Mouse (Mus musculus): ENCODE measurements at regions not wholly inside any gene's neighbourhood (a gene's known extent, or its start where the extent isn't known, plus 50 kb on each side); places are given as distances from the start of the nearest gene placed in this dataset.

DNA sequence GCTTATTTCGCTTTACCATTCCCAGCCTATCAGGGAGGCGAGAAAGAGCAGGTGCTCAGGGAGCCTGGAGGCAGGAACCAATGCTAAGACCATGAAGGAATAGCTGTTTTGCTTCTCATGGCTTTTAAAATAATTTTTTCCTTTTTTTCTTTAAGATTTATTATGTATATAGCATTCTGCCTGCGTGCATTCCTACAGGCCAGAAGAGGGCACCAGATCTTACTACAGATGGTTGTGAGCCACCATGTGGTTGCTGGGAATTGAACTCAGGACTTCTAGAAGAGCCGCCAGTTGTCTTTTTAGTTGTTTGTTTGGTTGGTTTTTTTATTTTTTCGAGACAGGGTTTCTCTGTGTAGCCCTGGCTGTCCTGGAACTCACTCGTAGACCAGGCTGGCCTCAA, 113.6 kb upstream of the Armc2 start:
- DNase-seq (ENCODE audit: low spot score in 2 of 2), result no peak

- no peak for DNase-seq (ENCODE audit: low spot score in 2 of 2)
Measured at GRCm38 (mm10) chr10:42131298-42131697, 113.1 kb upstream of the Armc2 start.

- no peak for DNase-seq (ENCODE audit: low spot score in 2 of 2)
Measured at GRCm38 (mm10) chr10:42127865-42128419, 109.7 kb upstream of the Armc2 start.

GRCm38 (mm10) chr10:42126816-42127215, 108.6 kb upstream of the Armc2 start:
- no peak for DNase-seq (ENCODE audit: low spot score in 2 of 2)

DNA sequence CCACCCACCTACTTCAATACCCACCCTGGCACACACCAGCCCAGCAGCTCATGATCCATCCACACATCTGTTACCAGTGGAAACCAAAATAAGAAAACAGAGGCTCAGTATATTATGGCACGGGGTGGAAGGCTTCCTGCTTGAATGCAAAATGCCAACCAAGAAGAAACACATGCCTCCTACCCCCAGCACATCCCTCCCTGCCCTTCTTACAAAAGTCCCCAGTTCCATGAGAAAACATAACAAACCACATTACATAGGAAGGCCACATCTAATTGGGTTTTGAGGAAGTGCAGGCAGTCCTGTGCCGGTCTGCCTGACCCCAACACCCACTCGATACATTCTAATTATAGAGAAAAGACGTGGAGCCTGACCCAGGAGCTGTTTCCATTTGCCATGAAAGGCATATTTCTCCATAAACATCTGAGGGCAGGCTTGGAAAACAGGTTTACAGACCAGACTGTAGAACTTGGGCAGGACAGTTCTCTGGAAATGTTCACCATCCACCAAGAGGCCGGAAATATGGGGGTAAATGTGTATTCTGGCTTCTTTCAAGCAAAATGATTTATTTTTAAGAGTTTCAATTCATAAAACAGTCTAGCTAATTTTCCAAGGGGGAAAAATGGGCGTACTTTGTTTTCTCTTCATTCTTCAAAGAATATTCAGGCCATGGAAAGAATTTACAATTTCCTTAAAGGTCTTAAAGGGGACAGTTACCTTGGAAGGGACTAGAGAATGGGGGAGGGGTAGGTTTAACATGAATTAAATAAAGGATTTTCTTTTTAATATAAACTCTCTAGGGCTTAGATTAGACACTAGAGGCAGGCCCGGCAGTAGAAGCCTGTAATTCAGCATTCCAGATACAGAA, 104.8 kb upstream of the Armc2 start:
- no peak for DNase-seq (ENCODE audit: low spot score in 2 of 2)

DNA sequence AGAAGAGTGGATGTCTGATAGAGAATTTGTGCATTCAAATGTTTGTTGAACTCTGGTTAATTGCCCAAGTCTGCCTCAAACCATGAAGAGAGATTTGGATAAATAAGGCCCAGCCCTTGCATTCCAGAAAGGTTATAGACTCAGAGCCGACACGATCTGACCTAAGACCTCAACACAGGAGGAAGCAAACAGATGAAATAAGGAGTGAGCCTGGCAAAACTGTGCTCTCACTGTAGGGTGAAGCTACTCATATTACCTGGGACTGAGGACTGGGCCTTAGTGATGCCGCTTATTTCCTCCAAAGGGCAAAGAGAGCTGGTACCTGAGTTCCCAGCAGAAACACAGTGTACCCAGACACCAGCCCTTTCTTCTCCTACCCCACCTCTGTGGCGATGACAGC, 103.7 kb upstream of the Armc2 start:
- DNase-seq (ENCODE audit: low spot score in 2 of 2), result no peak

- no peak for DNase-seq (ENCODE audit: low spot score in 2 of 2)
Measured at GRCm38 (mm10) chr10:42119326-42119725, 101.1 kb upstream of the Armc2 start.

DNA sequence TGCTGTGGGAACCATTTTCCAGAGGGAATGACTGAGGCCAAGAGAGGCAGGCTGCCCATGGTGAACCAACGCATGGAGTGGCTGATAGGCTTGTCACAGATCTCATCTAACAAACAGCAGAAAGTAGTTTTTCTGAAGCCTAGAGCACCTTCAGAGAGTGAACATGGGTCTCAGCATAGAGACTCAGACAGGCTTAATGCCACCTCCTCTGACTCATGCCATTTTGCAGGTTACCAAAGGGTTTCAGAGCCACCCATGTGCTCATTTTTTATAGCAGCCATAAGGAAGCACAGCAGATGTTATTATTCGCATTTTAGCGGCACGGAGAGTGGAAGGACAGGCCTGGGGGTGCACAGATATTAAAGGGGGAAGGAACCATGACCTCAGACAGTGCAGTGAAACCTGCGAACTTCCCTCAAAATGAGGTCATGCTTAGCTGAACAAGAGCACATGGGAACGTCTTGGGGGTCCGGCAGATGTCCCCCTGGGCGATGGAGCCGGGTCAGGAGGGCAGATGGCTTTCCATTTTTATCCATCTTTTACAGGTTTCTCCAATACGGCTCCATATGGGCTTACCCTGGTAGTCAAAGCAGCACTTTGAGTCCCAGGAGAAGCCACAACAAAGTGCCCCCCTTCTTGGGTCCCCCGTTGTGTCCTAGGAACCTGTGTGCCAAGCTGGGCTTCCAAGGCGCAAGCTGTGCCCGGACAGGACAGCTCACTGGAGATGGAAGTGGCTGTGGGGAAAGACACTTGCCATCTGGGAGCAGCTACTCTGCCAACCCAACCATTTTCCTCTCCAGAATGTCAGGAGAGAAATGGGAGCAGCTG, 100.3 kb upstream of the Armc2 start:
- no peak for DNase-seq (ENCODE audit: low spot score in 2 of 2)

- DNase-seq (ENCODE audit: low spot score in 2 of 2), result no peak
Measured at GRCm38 (mm10) chr10:42117523-42117922, 99.3 kb upstream of the Armc2 start.

- no peak for DNase-seq (ENCODE audit: low spot score in 2 of 2)
Measured at GRCm38 (mm10) chr10:42115920-42116298, 97.7 kb upstream of the Armc2 start.

GRCm38 (mm10) chr10:42115224-42115919, 97.1 kb upstream of the Armc2 start:
- no peak for DNase-seq (ENCODE audit: low spot score in 2 of 2)

- no peak for DNase-seq (ENCODE audit: low spot score in 2 of 2)
Measured at GRCm38 (mm10) chr10:42110704-42111103, 92.5 kb upstream of the Armc2 start.

DNA sequence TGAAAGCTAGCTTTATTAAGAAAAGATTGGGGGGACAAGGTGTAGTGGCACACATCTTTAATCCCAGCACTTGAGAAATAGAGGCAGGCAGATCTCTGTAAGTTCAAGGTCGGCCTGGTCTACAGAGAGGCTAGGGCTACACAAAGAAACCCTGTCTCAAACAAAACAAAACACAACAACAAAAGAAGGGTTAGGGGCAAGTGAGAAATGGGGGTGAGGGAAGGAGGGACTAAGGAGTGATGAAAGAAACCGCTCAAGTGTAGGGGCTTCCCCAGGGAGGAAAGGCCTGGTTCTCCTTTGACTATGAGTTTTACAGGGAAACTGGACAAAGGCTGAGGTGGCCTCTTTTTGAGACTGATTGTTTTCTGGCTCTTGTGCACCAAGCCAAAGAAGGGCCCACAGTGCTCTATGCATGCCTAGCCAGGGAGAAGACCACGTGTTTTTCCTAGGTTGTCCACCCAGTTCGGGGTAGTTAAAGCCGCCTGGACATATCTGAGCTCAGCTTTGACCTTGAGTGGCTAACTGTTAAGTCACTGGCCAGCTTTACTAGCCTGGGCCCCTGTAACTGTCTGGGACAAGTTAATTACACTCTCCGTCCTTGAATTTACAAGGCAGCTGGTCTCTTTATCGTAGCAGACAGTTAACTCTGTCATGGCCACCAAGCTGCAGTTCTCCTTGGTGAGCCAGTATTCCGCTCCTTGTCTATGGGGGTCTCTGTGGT, 90.2 kb upstream of the Armc2 start:
- no peak for DNase-seq (ENCODE audit: low spot score in 2 of 2)

DNA sequence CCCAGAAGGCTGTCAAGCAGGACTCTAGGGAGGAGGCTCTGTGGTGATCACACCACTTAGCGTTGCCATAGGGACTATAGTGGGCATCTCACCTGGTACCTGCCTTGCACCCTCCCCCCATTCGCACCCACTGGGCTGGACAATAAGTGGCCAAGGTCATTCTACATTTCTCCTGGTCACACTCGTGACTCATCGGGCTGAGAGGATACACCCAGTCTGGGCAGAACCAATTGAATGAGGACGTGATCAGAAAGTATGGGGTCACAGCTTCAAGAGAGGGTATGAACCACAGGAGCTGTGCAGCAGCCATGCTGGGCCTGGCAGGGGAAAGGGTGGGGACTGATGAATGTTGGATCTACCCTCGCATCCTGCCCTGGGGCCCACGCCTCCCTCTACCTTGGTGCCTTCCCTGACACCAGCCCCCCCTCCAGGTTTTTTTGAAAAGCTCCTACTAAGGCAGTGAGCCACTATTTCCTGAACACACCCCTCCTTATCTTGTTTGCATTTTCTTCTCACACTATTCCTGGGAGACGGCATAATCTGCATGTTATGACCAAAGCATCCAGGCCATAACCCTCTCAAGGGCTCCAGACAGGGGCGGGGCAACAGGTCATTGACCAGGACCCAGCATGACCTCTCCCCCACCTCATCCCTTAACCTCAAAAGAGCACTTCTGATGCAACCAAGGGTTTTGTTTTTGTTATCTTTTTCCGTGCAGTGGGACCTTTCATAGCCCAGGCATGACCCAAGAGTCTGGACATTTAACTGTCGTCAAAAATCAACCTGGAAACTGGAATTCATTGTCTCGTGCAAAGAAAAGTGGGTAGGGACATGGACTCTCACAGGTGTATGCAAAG, 89.4 kb upstream of the Armc2 start:
- DNase-seq (ENCODE audit: low spot score in 2 of 2), result no peak

DNA sequence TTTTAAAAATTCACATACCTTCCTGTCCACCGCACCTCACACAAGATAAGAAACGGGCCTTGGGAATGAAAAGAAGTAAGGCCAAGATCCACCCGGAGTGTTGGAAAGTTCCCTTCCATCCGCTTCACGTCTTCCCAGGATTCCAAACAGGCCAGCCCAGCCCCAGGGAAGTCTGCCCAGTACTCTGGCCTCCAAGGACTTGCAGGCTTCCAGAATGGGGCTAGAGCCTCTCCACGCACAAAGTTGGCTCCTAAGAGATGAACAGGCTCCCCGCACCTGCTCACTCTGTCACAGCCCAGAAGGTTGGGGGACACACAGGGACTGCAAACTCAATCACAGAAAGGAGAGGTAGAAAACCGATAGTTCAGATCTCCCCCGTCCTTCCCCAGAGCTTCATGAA, 88.4 kb upstream of the Armc2 start:
- DNase-seq (ENCODE audit: low spot score in 2 of 2), result no peak

GRCm38 (mm10) chr10:42105083-42105482, 86.8 kb upstream of the Armc2 start:
- DNase-seq (ENCODE audit: low spot score in 2 of 2), result no peak

DNA sequence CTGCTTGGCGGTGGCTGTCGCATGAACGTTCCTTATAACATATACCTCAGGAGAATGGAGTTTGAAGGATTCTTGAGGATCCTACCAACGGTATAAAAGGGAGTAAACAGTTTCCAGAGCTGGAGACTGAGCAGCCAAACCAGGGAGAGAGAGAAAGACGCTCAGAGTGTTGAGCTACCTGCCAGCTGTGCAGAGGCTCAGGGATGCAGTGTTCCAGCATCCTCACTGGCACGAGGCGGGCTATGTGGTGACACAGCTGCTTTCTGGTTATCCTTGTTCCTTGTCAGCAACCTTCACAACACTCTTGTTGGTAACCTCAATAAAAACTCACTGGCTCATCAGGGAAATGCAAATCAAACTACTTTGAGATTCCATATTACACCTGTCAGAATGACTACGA, 84.1 kb upstream of the Armc2 start:
- no peak for DNase-seq (ENCODE audit: low spot score in 2 of 2)

DNA sequence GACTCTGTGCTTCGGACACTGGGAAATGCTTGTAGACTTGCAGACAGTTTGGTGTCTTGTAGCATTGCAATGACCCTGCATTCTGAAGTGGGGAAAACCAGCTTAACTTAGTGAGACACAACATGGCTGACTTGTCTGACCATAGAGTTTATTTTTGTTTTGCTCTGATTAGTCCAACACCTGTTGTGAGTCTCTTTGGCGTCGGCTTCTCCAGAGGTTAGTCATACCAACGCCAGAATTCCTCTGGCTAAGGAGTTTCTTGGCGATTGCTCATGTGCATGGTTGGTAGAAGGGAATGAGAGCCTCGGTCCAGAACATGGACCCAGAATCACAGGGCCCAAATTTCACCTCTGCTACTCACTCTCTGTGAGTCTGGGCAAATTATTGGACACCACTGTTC, 82.9 kb upstream of the Armc2 start:
- no peak for DNase-seq (ENCODE audit: low spot score in 2 of 2)

GRCm38 (mm10) chr10:42096924-42097323, 78.7 kb upstream of the Armc2 start:
- DNase-seq (ENCODE audit: low spot score in 2 of 2), result no peak

GRCm38 (mm10) chr10:42095986-42096385, 77.7 kb upstream of the Armc2 start:
- no peak for DNase-seq (ENCODE audit: low spot score in 2 of 2)

All from spleen, postnatal 36 days (tissue).